Mouse (Mus musculus): ENCODE data around the gene Dmrt3. TPM values are rescaled to one million over a fixed set of nuclear protein-coding genes. Genes with fewer than 3 reads are reported as not detected.

The Dmrt3 gene
- polyA plus RNA-seq, 1 experiment from 2014 or later = 0.07 TPM

GRCm38 (mm10) chr19:25579440-25579839, 30.7 kb upstream of the Dmrt3 start:
- no peaks in the 10 kb centered on the region for H3K9me3 ChIP-seq (ENCODE audit: control insufficient read depth, low read length)
- no peak overlapping the region for H3K4me3 ChIP-seq (ENCODE audit: low read depth, low read length)
- DNase-seq (ENCODE audit: low spot score) = no peak
- no peak overlapping the region for H3K4me2 ChIP-seq (replicated peaks; ENCODE audit: low read depth)
- H3K4me1 ChIP-seq (replicated peaks; ENCODE audit: control insufficient read depth, insufficient read depth) = no peaks in the 10 kb centered on the region
- TF ChIP-seq CTCF (IDR thresholded peaks at IDR 0.05; ENCODE audit: low read depth) (peak; percentile 41), EP300 (optimal IDR thresholded peaks at IDR 0.05) (no peak)
- no peak overlapping the region for H3K27ac ChIP-seq (replicated peaks)
- 95% methylated on average over 2 of the region's 2 CpGs for WGBS
- no peak overlapping the region for H3K9ac ChIP-seq (ENCODE audit: low read length)
- H3K36me3 ChIP-seq (ENCODE audit: control insufficient read depth, insufficient read depth, low read length) = no peaks in the 10 kb centered on the region
- ATAC-seq (ENCODE audit: low FRiP score, low TSS enrichment) = no peak
- H3K27me3 ChIP-seq (ENCODE audit: control insufficient read depth, insufficient read depth, low read length) = no peaks in the 10 kb centered on the region

- WGBS = 71% methylated on average over 3 of the region's 3 CpGs
- Histone ChIP-seq H3K4me2 (replicated peaks; ENCODE audit: low read depth) (no peak overlapping the region), H3K9me3 (ENCODE audit: control insufficient read depth, low read length) (no peaks in the 10 kb centered on the region), H3K4me3 (ENCODE audit: low read depth, low read length) (no peak overlapping the region), H3K27ac (replicated peaks) (no peak overlapping the region), H3K27me3 (ENCODE audit: control insufficient read depth, insufficient read depth, low read length) (peaks cover 16% of the 10 kb centered on the region), H3K9ac (ENCODE audit: low read length) (no peak overlapping the region), H3K36me3 (ENCODE audit: control insufficient read depth, insufficient read depth, low read length) (no peaks in the 10 kb centered on the region), H3K4me1 (replicated peaks; ENCODE audit: control insufficient read depth, insufficient read depth) (no peaks in the 10 kb centered on the region)
- DNase-seq (ENCODE audit: low spot score) (no peak), ATAC-seq (ENCODE audit: low FRiP score, low TSS enrichment) (no peak)
- TF ChIP-seq EP300 (optimal IDR thresholded peaks at IDR 0.05) (no peak), CTCF (IDR thresholded peaks at IDR 0.05; ENCODE audit: low read depth) (no peak)
Observed at GRCm38 (mm10) chr19:25597717-25598232, 12.3 kb upstream of the Dmrt3 start.

GRCm38 (mm10) chr19:25598626-25599025, 11.5 kb upstream of the Dmrt3 start:
- no peak for DNase-seq (ENCODE audit: low spot score)
- ATAC-seq (ENCODE audit: low FRiP score, low TSS enrichment) = no peak
- Histone ChIP-seq H3K27me3 (ENCODE audit: control insufficient read depth, insufficient read depth, low read length) (peaks cover 16% of the 10 kb centered on the region), H3K4me3 (ENCODE audit: low read depth, low read length) (no peak overlapping the region), H3K36me3 (ENCODE audit: control insufficient read depth, insufficient read depth, low read length) (no peaks in the 10 kb centered on the region), H3K27ac (replicated peaks) (no peak overlapping the region), H3K4me2 (replicated peaks; ENCODE audit: low read depth) (no peak overlapping the region), H3K4me1 (replicated peaks; ENCODE audit: control insufficient read depth, insufficient read depth) (no peaks in the 10 kb centered on the region), H3K9me3 (ENCODE audit: control insufficient read depth, low read length) (no peaks in the 10 kb centered on the region), H3K9ac (ENCODE audit: low read length) (no peak overlapping the region)
- 6% methylated on average over 4 of the region's 4 CpGs for WGBS
- TF ChIP-seq CTCF (IDR thresholded peaks at IDR 0.05; ENCODE audit: low read depth) (no peak), EP300 (optimal IDR thresholded peaks at IDR 0.05) (no peak)

GRCm38 (mm10) chr19:25601966-25602365, 8.1 kb upstream of the Dmrt3 start:
- H3K4me1 ChIP-seq (replicated peaks; ENCODE audit: control insufficient read depth, insufficient read depth) = no peaks in the 10 kb centered on the region; the same call in 1 of the 2 replicates
- peaks cover 26% of the 10 kb centered on the region for H3K27me3 ChIP-seq (ENCODE audit: control insufficient read depth, insufficient read depth, low read length)
- H3K9ac ChIP-seq (ENCODE audit: low read length) = no peak overlapping the region
- no peak overlapping the region for H3K4me3 ChIP-seq (ENCODE audit: low read depth, low read length)
- H3K27ac ChIP-seq (replicated peaks) = no peak overlapping the region
- H3K4me2 ChIP-seq (replicated peaks; ENCODE audit: low read depth) = no peak overlapping the region
- no peak for DNase-seq (ENCODE audit: low spot score)
- H3K9me3 ChIP-seq (ENCODE audit: control insufficient read depth, low read length) = no peaks in the 10 kb centered on the region
- no peak for ATAC-seq (ENCODE audit: low FRiP score, low TSS enrichment)
- TF ChIP-seq CTCF (IDR thresholded peaks at IDR 0.05; ENCODE audit: low read depth) (no peak), EP300 (optimal IDR thresholded peaks at IDR 0.05) (no peak)
- WGBS = 13% methylated on average over 8 of the region's 8 CpGs
- no peaks in the 10 kb centered on the region for H3K36me3 ChIP-seq (ENCODE audit: control insufficient read depth, insufficient read depth, low read length)

GRCm38 (mm10) chr19:25607461-25608205, 2.5 kb upstream of the Dmrt3 start:
- Histone ChIP-seq H3K9me3 (ENCODE audit: control insufficient read depth, low read length) (no peaks in the 10 kb centered on the region), H3K27me3 (ENCODE audit: control insufficient read depth, insufficient read depth, low read length) (peaks cover 22% of the 10 kb centered on the region; the same call in 1 of the 2 replicates), H3K27ac (replicated peaks) (no peak overlapping the region), H3K4me1 (replicated peaks; ENCODE audit: control insufficient read depth, insufficient read depth) (no peaks in the 10 kb centered on the region; the same call in 1 of the 2 replicates), H3K4me2 (replicated peaks; ENCODE audit: low read depth) (no peak overlapping the region), H3K4me3 (ENCODE audit: low read depth, low read length) (no peak overlapping the region), H3K36me3 (ENCODE audit: control insufficient read depth, insufficient read depth, low read length) (no peaks in the 10 kb centered on the region), H3K9ac (ENCODE audit: low read length) (no peak overlapping the region)
- TF ChIP-seq CTCF (IDR thresholded peaks at IDR 0.05; ENCODE audit: low read depth) = no peak
- no peak for TF ChIP-seq EP300 (optimal IDR thresholded peaks at IDR 0.05)
- 3% methylated on average over 21 of the region's 21 CpGs for WGBS
- DNase-seq (ENCODE audit: low spot score) (no peak), ATAC-seq (ENCODE audit: low FRiP score, low TSS enrichment) (no peak)

DNA sequence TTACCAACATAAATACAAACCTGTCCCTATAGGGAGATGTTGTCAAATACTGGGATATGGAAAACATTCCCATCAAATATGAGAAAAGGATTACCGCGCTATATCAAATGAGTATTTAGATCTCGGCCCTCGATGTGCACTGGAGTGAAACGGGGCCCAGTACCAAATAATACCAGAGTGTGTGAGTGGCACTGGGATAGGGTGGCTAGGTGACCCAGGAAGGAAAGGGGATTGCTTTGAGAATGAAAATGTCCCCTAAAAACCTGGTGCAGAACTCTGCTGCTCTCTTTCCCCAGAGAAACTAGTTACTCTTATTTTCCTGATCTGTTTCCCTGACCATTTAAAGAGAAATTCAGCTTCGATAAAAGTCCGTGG, 1.9 kb upstream of the Dmrt3 start:
- ATAC-seq (ENCODE audit: low FRiP score, low TSS enrichment) = no peak
- TF ChIP-seq EP300 (optimal IDR thresholded peaks at IDR 0.05) (no peak), CTCF (IDR thresholded peaks at IDR 0.05; ENCODE audit: low read depth) (no peak)
- peaks cover 27% of the 10 kb centered on the region; the same call in 1 of the 2 replicates for H3K27me3 ChIP-seq (ENCODE audit: control insufficient read depth, insufficient read depth, low read length)
- H3K4me2 ChIP-seq (replicated peaks; ENCODE audit: low read depth) = no peak overlapping the region
- WGBS = 7% methylated on average over 7 of the region's 7 CpGs
- no peak overlapping the region for H3K4me3 ChIP-seq (ENCODE audit: low read depth, low read length)
- no peak overlapping the region for H3K9ac ChIP-seq (ENCODE audit: low read length)
- no peaks in the 10 kb centered on the region; the same call in 1 of the 2 replicates for H3K4me1 ChIP-seq (replicated peaks; ENCODE audit: control insufficient read depth, insufficient read depth)
- no peak overlapping the region for H3K27ac ChIP-seq (replicated peaks)
- H3K9me3 ChIP-seq (ENCODE audit: control insufficient read depth, low read length) = no peaks in the 10 kb centered on the region
- no peaks in the 10 kb centered on the region for H3K36me3 ChIP-seq (ENCODE audit: control insufficient read depth, insufficient read depth, low read length)
- DNase-seq (ENCODE audit: low spot score) = no peak

Data from stomach, postnatal 0 days (tissue).